Mouse (Mus musculus): ENCODE results near the gene Rwdd3. TPM values are rescaled to one million over a fixed set of nuclear protein-coding genes. Genes with fewer than 3 reads are reported as not detected.

The Rwdd3 gene
- total RNA-seq, 2 experiments from 2014 or later = 12.4 to 16.8 TPM

- DNase-seq = no peak
Measured at GRCm38 (mm10) chr3:121160424-121160823, 11.1 kb downstream of the Rwdd3 start.

GRCm38 (mm10) chr3:121159566-121159965 lies 11.9 kb downstream of the Rwdd3 start:
- no peak for DNase-seq

GRCm38 (mm10) chr3:121158901-121159351 lies 12.6 kb downstream of the Rwdd3 start:
- no peak for DNase-seq

GRCm38 (mm10) chr3:121157546-121158330 lies 13.8 kb downstream of the Rwdd3 start:
- no peak for DNase-seq

- DNase-seq = no peak
Measured at GRCm38 (mm10) chr3:121156451-121157186, 14.9 kb downstream of the Rwdd3 start.

DNA sequence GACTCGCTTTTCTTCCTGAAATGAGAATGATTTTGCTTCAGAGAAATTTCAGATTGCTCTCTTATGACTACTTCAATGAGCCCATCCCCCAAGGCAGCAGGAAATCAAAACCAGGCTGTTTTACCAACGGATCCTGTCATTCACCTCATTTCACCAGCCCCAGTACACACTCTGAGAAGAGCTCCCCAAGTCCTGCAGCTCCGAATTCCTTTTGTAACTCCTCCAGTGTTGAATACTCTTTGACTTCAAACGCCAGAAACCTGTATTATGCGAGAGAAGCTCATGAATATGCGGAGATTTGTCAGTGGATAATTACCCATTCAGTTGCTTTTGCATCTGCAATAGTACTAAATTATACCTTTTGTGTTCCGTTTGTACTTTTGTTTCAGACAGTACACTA lies 15.5 kb downstream of the Rwdd3 start:
- DNase-seq = no peak

DNA sequence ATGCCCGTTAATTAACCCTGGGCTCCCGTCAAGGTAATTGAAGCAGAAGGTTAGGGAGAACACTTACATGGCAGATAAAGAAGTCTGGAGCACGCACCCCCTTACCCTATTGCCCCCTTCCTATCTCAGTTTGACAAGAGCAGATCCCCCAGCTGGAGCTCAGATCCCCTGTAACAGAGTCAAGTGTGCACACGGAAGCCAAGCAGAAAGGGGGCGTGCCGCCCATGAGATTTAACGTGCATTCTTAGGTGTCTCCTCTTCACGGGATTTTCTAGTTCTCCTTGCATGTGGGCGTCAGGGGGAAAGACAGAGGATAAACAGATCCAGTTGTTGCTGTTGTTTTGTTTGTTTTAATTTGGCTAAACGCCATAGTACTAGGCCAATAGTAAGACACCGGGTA lies 37.6 kb downstream of the Rwdd3 start:
- DNase-seq = no peak

- no peak for DNase-seq
Measured at GRCm38 (mm10) chr3:121133039-121133438, 38.5 kb downstream of the Rwdd3 start.

GRCm38 (mm10) chr3:121127171-121127570 lies 44.3 kb downstream of the Rwdd3 start:
- DNase-seq = no peak

- no peak for DNase-seq
Measured at GRCm38 (mm10) chr3:121126476-121126875, 45.0 kb downstream of the Rwdd3 start.

- no peak for DNase-seq
Measured at GRCm38 (mm10) chr3:121121072-121121471, 50.4 kb downstream of the Rwdd3 start.

GRCm38 (mm10) chr3:121116590-121116989 lies 54.9 kb downstream of the Rwdd3 start:
- DNase-seq = no peak

DNA sequence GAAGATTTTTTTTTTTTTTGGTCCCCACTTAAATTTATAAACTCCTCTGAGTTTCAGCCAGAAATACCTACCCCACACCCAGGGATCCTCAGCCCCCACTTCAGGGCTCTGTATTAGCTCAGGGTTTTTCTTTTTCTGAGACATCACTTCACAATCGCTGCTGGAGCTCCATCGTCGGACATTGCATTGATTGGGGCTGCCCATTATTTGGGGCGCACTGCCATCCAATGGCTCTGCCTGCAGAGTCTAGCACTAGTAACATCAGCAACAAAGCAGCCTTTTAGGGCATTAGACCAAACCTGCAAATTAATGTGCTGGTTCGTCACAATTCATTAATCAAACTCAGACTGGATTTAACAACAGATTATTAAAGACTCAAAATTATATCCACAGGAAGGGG lies 55.4 kb downstream of the Rwdd3 start:
- no peak for DNase-seq

- DNase-seq = no peak
Measured at GRCm38 (mm10) chr3:121111068-121111467, 60.4 kb downstream of the Rwdd3 start.

DNA sequence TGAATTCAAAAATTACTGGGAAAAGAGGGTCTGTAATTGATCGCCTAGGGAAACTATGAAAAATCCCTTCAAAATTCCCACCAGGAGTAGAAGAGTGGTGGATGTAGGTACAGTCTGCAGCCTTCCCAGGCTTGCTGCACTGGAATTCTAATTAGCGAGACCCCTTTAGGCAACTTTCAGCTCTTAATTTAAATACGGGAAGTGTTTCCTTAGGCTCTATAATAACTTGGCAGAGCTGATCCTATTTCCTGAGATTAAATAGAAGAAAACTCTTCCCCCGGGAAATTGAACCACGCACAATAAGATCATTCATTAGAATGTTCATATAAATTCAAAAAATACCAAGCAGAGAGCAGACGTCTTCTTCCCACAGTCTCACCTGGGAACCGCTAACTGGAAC lies 61.1 kb downstream of the Rwdd3 start:
- DNase-seq = no peak

GRCm38 (mm10) chr3:121107481-121107880 lies 64.0 kb downstream of the Rwdd3 start:
- DNase-seq = no peak

- DNase-seq = no peak
Measured at GRCm38 (mm10) chr3:121105408-121105708, 66.1 kb downstream of the Rwdd3 start.

Other genes starting within 250 kb of the Rwdd3 start
- 10 to 100 TPM; 22.7 to 37.6 TPM for gene Tmem56, start 111.4 kb upstream of the Rwdd3 start, total RNA-seq (2021)
- gene Alg14, start 120.1 kb upstream of the Rwdd3 start, total RNA-seq (2021) = 10 to 100 TPM; 27.4 to 31.3 TPM